Mouse (Mus musculus) lung, postnatal 0 days (tissue): ENCODE measurements around the gene Ccdc85c. TPM values are rescaled to one million over a fixed set of nuclear protein-coding genes. Genes with fewer than 3 reads are reported as not detected.

Source experiments
- ATAC-seq: fragments of 200-750 bp; cut with Nextera tagmentation; 2 replicates; pipeline ENCODE4 v1.8.0; 2017; ENCODE audit warnings: moderate library complexity
- DNase-seq: peaks from one replicate; pipeline ENCODE4 v3.0.0-alpha.2; 2016; ENCODE audit warnings: low spot score
- H3K27ac ChIP-seq: fragments of 300-500 bp; sonication (generic); 2 replicates; pipeline ENCODE4 v1.5.1; 2014; ENCODE audit warnings: antibody characterized with exemption, mild to moderate bottlenecking, low read length, mixed read lengths
- H3K27me3 ChIP-seq: fragments of 300-500 bp; sonication (generic); replicated peaks from 2 replicates; pipeline ENCODE4 v1.6.1; 2014; ENCODE audit warnings: low read length, mixed read lengths; ENCODE audit not compliant: insufficient read depth
- H3K36me3 ChIP-seq: fragments of 300-500 bp; sonication (generic); 2 replicates; pipeline ENCODE4 v1.6.1; 2014; ENCODE audit warnings: low read length, mixed read lengths; ENCODE audit not compliant: insufficient read depth
- H3K4me1 ChIP-seq: fragments of 300-500 bp; sonication (generic); 2 replicates; pipeline ENCODE4 v1.6.1; 2014; ENCODE audit warnings: antibody characterized with exemption, low read depth, low read length, mixed read lengths; ENCODE audit not compliant: insufficient read depth
- H3K4me2 ChIP-seq: fragments of 300-500 bp; sonication (generic); replicated peaks from 2 replicates; pipeline ENCODE4 v1.6.1; 2014; ENCODE audit warnings: low read depth, mild to moderate bottlenecking, low read length, moderate library complexity, mixed read lengths
- H3K4me3 ChIP-seq: fragments of 300-500 bp; sonication (generic); 2 replicates; pipeline ENCODE4 v1.5.1; 2014; ENCODE audit warnings: low read depth, low read length
- H3K9ac ChIP-seq: fragments of 300-500 bp; sonication (generic); replicated peaks from 2 replicates; pipeline ENCODE4 v1.6.1; 2014; ENCODE audit warnings: low read depth, mild to moderate bottlenecking
- H3K9me3 ChIP-seq: fragments of 300-500 bp; sonication (generic); 2 replicates; pipeline ENCODE4 v1.6.1; 2016; ENCODE audit warnings: low read length, mixed read lengths
- CTCF ChIP-seq: IDR thresholded peaks from 2 replicates; pipeline ENCODE4 v1.5.1; 2016; ENCODE audit warnings: antibody characterized with exemption, mild to moderate bottlenecking
- EP300 ChIP-seq: IDR thresholded peaks from 2 replicates; pipeline ENCODE4 v1.6.1; 2016; ENCODE audit warnings: antibody characterized with exemption, mild to moderate bottlenecking, control low read depth
- WGBS: fragments of 180-500 bp; shearing (Covaris S2); extraction: QIAGEN DNeasy Blood & Tissue Kit; methylation state at CpG from one replicate; pipeline ENCODE4 v1.1.7; 2014; 5-methylcytosine and 5-hydroxymethylcytosine counted together
- polyA plus RNA-seq: library from polyadenylated mRNA; unstranded; fragments of >200 nt; fragmentation: Nextera tagmentation; extraction: Ambion mirVana; gene quantifications from 2 replicates; pipeline ENCODE4 v1.2.1, GENCODE M21; 2015

Ccdc85c gene
- polyA plus RNA-seq, 1 experiment from 2014 or later: 4.5 TPM

- Histone ChIP-seq H3K9ac (no peak overlapping the region), H3K4me1 (no peaks in the 10 kb centered on the region), H3K27me3 (no peaks in the 10 kb centered on the region), H3K27ac (no peak overlapping the region), H3K36me3 (peaks cover 20% of the 10 kb centered on the region; the same call in 1 of the 2 replicates), H3K4me3 (no peak overlapping the region), H3K9me3 (no peaks in the 10 kb centered on the region), H3K4me2 (no peak overlapping the region)
- ATAC-seq: no peak
- no peak for DNase-seq
- TF ChIP-seq CTCF (no peak), EP300 (no peak)
- 85% methylated on average over 3 of the region's 3 CpGs for WGBS
Measured at GRCm38 (mm10) chr12:108163706-108164105, 111.5 kb downstream of the Ccdc85c start.

DNA sequence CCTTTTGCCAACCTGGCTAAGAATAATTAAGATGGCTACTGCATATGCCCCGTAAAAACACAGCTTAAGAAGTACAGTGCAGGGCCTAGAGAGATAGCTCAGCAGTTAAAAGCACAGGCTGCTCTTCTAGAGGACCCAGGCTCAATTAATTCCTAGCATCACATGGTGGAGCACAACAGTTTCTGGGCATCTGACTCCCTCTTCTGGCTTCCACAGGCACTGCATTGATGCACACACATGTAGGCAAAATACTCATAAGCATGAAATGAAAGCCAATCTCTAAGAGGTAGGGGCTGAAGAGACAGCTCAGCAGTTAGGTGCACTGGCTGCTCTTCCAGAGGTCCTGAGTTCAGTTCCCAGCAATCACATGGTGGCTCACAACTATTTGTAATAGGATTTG, 113.2 kb downstream of the Ccdc85c start:
- Histone ChIP-seq H3K36me3 (peaks cover 23% of the 10 kb centered on the region; the same call in 1 of the 2 replicates), H3K27me3 (no peaks in the 10 kb centered on the region), H3K4me2 (no peak overlapping the region), H3K4me1 (no peaks in the 10 kb centered on the region), H3K9ac (no peak overlapping the region), H3K4me3 (no peak overlapping the region), H3K9me3 (no peaks in the 10 kb centered on the region), H3K27ac (no peak overlapping the region)
- TF ChIP-seq EP300 (no peak), CTCF (peak; percentile 68)
- 88% methylated on average over 1 of the region's 1 CpGs for WGBS
- no peak for ATAC-seq
- peak; percentile 24 for DNase-seq

DNA sequence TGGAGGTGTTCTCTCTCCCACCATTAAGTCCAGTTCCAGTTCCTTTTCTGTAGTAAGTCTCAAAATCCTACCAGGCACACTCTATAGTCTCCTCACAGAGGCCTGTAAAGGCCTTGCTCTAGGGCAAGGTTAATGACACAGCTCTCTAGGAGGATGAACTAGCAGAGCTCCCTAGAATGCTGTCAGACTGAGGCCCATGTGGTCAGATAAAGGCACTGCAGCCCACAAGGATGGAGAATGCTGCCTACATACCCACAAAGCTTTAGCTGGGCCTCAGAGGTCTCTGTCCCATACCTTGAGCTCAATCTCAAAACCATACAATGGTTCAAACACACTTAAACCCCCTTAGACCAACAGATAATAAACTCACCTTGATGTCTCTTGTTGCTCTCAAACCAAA, 115.4 kb downstream of the Ccdc85c start:
- H3K27me3 ChIP-seq: no peaks in the 10 kb centered on the region
- H3K9ac ChIP-seq: no peak overlapping the region
- H3K9me3 ChIP-seq: no peaks in the 10 kb centered on the region
- no peak overlapping the region for H3K27ac ChIP-seq
- TF ChIP-seq EP300 (no peak), CTCF (no peak; the same call in 1 of the 2 replicates)
- no peak for ATAC-seq
- DNase-seq: no peak
- H3K4me3 ChIP-seq: no peak overlapping the region
- no peaks in the 10 kb centered on the region for H3K4me1 ChIP-seq
- peaks cover 33% of the 10 kb centered on the region; the same call in 1 of the 2 replicates for H3K36me3 ChIP-seq
- H3K4me2 ChIP-seq: no peak overlapping the region

Other genes starting within 250 kb of the Ccdc85c start
- gene Setd3, start 96.1 kb downstream of the Ccdc85c start, polyA plus RNA-seq: 60.3 and 71.9 TPM in 2 replicates
- 2.0 and 2.5 TPM in 2 replicates for gene Ccnk, start 95.8 kb downstream of the Ccdc85c start, polyA plus RNA-seq
- gene Hhipl1, start 30.8 kb upstream of the Ccdc85c start, polyA plus RNA-seq: 0.35 and 0.57 TPM in 2 replicates
- gene Cyp46a1, start 59.0 kb upstream of the Ccdc85c start, polyA plus RNA-seq: 1.0 and 1.3 TPM in 2 replicates
- gene Eml1, start 95.5 kb upstream of the Ccdc85c start, polyA plus RNA-seq: 55.0 and 68.7 TPM in 2 replicates